Mouse (Mus musculus): ENCODE data around the gene Irf4. TPM values are rescaled to one million over a fixed set of nuclear protein-coding genes. Genes with fewer than 3 reads are reported as not detected.

Irf4 gene
- polyA plus RNA-seq, 1 experiment from 2014 or later = 0.02 TPM

- no peak overlapping the region for H3K27ac ChIP-seq
- no peak overlapping the region for H3K4me2 ChIP-seq
- no peaks in the 10 kb centered on the region for H3K9me3 ChIP-seq (replicated peaks)
- H3K4me3 ChIP-seq (replicated peaks) = no peak overlapping the region
- ATAC-seq (ENCODE audit: low read depth) = no peak
- H3K27me3 ChIP-seq = no peaks in the 10 kb centered on the region
- H3K9ac ChIP-seq = no peak overlapping the region
- no peaks in the 10 kb centered on the region for H3K4me1 ChIP-seq (replicated peaks)
- 48% methylated on average over 5 of the region's 5 CpGs for WGBS (ENCODE audit: insufficient replicate concordance)
- H3K36me3 ChIP-seq = no peaks in the 10 kb centered on the region
- no peak for DNase-seq
Measured at GRCm38 (mm10) chr13:30723258-30723657, 25.8 kb upstream of the Irf4 start.

- H3K9me3 ChIP-seq (replicated peaks) = no peaks in the 10 kb centered on the region
- H3K27ac ChIP-seq = no peak overlapping the region
- ATAC-seq (ENCODE audit: low read depth) = no peak
- 47% methylated on average over 8 of the region's 8 CpGs for WGBS (ENCODE audit: insufficient replicate concordance)
- H3K27me3 ChIP-seq = no peaks in the 10 kb centered on the region
- no peak overlapping the region for H3K4me2 ChIP-seq
- H3K4me3 ChIP-seq (replicated peaks) = no peak overlapping the region
- no peaks in the 10 kb centered on the region for H3K36me3 ChIP-seq
- DNase-seq = no peak
- H3K4me1 ChIP-seq (replicated peaks) = no peaks in the 10 kb centered on the region
- H3K9ac ChIP-seq = no peak overlapping the region
Measured at GRCm38 (mm10) chr13:30723858-30724257, 25.2 kb upstream of the Irf4 start.

- H3K4me3 ChIP-seq (replicated peaks) = no peak overlapping the region
- DNase-seq (no peak), ATAC-seq (ENCODE audit: low read depth) (no peak)
- no peaks in the 10 kb centered on the region for H3K27me3 ChIP-seq
- no peak overlapping the region for H3K4me2 ChIP-seq
- 32% methylated on average over 7 of the region's 7 CpGs for WGBS (ENCODE audit: insufficient replicate concordance)
- no peak overlapping the region for H3K9ac ChIP-seq
- H3K9me3 ChIP-seq (replicated peaks) = no peaks in the 10 kb centered on the region
- H3K36me3 ChIP-seq = no peaks in the 10 kb centered on the region
- H3K27ac ChIP-seq = no peak overlapping the region
- H3K4me1 ChIP-seq (replicated peaks) = no peaks in the 10 kb centered on the region
Measured at GRCm38 (mm10) chr13:30724691-30725271, 24.2 kb upstream of the Irf4 start.

GRCm38 (mm10) chr13:30726879-30727278, 22.1 kb upstream of the Irf4 start:
- no peak for ATAC-seq (ENCODE audit: low read depth)
- 67% methylated on average over 4 of the region's 4 CpGs for WGBS (ENCODE audit: insufficient replicate concordance)

GRCm38 (mm10) chr13:30728155-30728554, 20.9 kb upstream of the Irf4 start:
- Histone ChIP-seq H3K4me3 (replicated peaks) (no peak overlapping the region), H3K36me3 (no peaks in the 10 kb centered on the region), H3K27ac (no peak overlapping the region), H3K4me1 (replicated peaks) (no peaks in the 10 kb centered on the region), H3K9me3 (replicated peaks) (no peaks in the 10 kb centered on the region), H3K27me3 (no peaks in the 10 kb centered on the region), H3K9ac (no peak overlapping the region), H3K4me2 (no peak overlapping the region)
- 70% methylated on average over 7 of the region's 7 CpGs for WGBS (ENCODE audit: insufficient replicate concordance)
- DNase-seq (no peak), ATAC-seq (ENCODE audit: low read depth) (no peak)

More at GRCm38 (mm10) chr13:30726879-30727278, 22.1 kb upstream of the Irf4 start:
- H3K4me1 ChIP-seq (replicated peaks) = no peaks in the 10 kb centered on the region
- no peak overlapping the region for H3K9ac ChIP-seq
- H3K27ac ChIP-seq = no peak overlapping the region
- no peaks in the 10 kb centered on the region for H3K9me3 ChIP-seq (replicated peaks)
- no peaks in the 10 kb centered on the region for H3K27me3 ChIP-seq
- DNase-seq = no peak
- no peaks in the 10 kb centered on the region for H3K36me3 ChIP-seq
- no peak overlapping the region for H3K4me3 ChIP-seq (replicated peaks)
- H3K4me2 ChIP-seq = no peak overlapping the region

GRCm38 (mm10) chr13:30729245-30729644, 19.8 kb upstream of the Irf4 start:
- Histone ChIP-seq H3K36me3 (no peaks in the 10 kb centered on the region), H3K27ac (no peak overlapping the region), H3K4me1 (replicated peaks) (no peaks in the 10 kb centered on the region), H3K4me2 (no peak overlapping the region), H3K27me3 (no peaks in the 10 kb centered on the region), H3K4me3 (replicated peaks) (no peak overlapping the region), H3K9ac (no peak overlapping the region), H3K9me3 (replicated peaks) (no peaks in the 10 kb centered on the region)
- DNase-seq = no peak
- no peak for ATAC-seq (ENCODE audit: low read depth)
- WGBS (ENCODE audit: insufficient replicate concordance) = 49% methylated on average over 6 of the region's 6 CpGs

GRCm38 (mm10) chr13:30730104-30730793, 18.8 kb upstream of the Irf4 start:
- WGBS (ENCODE audit: insufficient replicate concordance) = 64% methylated on average over 15 of the region's 15 CpGs
- Histone ChIP-seq H3K4me3 (replicated peaks) (no peak overlapping the region), H3K36me3 (no peaks in the 10 kb centered on the region), H3K4me2 (no peak overlapping the region), H3K4me1 (replicated peaks) (no peaks in the 10 kb centered on the region), H3K9me3 (replicated peaks) (no peaks in the 10 kb centered on the region), H3K27ac (no peak overlapping the region), H3K27me3 (no peaks in the 10 kb centered on the region), H3K9ac (no peak overlapping the region)
- DNase-seq (no peak), ATAC-seq (ENCODE audit: low read depth) (no peak)

- Histone ChIP-seq H3K27me3 (no peaks in the 10 kb centered on the region), H3K36me3 (no peaks in the 10 kb centered on the region), H3K4me1 (replicated peaks) (no peaks in the 10 kb centered on the region), H3K9ac (no peak overlapping the region), H3K4me2 (no peak overlapping the region), H3K27ac (no peak overlapping the region), H3K4me3 (replicated peaks) (no peak overlapping the region), H3K9me3 (replicated peaks) (no peaks in the 10 kb centered on the region)
- ATAC-seq (ENCODE audit: low read depth) = no peak
- 66% methylated on average over 11 of the region's 11 CpGs for WGBS (ENCODE audit: insufficient replicate concordance)
- no peak for DNase-seq
Measured at GRCm38 (mm10) chr13:30732709-30733445, 16.1 kb upstream of the Irf4 start.

- Histone ChIP-seq H3K27ac (no peak overlapping the region), H3K4me1 (replicated peaks) (no peaks in the 10 kb centered on the region), H3K4me2 (no peak overlapping the region), H3K36me3 (no peaks in the 10 kb centered on the region), H3K4me3 (replicated peaks) (no peak overlapping the region), H3K9me3 (replicated peaks) (no peaks in the 10 kb centered on the region), H3K9ac (no peak overlapping the region), H3K27me3 (no peaks in the 10 kb centered on the region)
- DNase-seq = no peak
- ATAC-seq (ENCODE audit: low read depth) = no peak
- 61% methylated on average over 5 of the region's 5 CpGs for WGBS (ENCODE audit: insufficient replicate concordance)
Measured at GRCm38 (mm10) chr13:30736721-30737120, 12.3 kb upstream of the Irf4 start.

- no peaks in the 10 kb centered on the region for H3K4me1 ChIP-seq (replicated peaks)
- H3K27ac ChIP-seq = no peak overlapping the region
- no peak overlapping the region for H3K4me2 ChIP-seq
- no peak overlapping the region for H3K4me3 ChIP-seq (replicated peaks)
- 53% methylated on average over 2 of the region's 2 CpGs for WGBS (ENCODE audit: insufficient replicate concordance)
- no peak for ATAC-seq (ENCODE audit: low read depth)
- no peak for DNase-seq
- no peaks in the 10 kb centered on the region for H3K36me3 ChIP-seq
- H3K27me3 ChIP-seq = no peaks in the 10 kb centered on the region
- no peaks in the 10 kb centered on the region for H3K9me3 ChIP-seq (replicated peaks)
- no peak overlapping the region for H3K9ac ChIP-seq
Measured at GRCm38 (mm10) chr13:30737257-30737656, 11.8 kb upstream of the Irf4 start.

GRCm38 (mm10) chr13:30738310-30738840, 10.7 kb upstream of the Irf4 start:
- Histone ChIP-seq H3K27ac (no peak overlapping the region), H3K4me2 (no peak overlapping the region), H3K36me3 (no peaks in the 10 kb centered on the region), H3K9me3 (replicated peaks) (no peaks in the 10 kb centered on the region), H3K4me1 (replicated peaks) (no peaks in the 10 kb centered on the region), H3K9ac (no peak overlapping the region), H3K27me3 (no peaks in the 10 kb centered on the region), H3K4me3 (replicated peaks) (no peak overlapping the region)
- DNase-seq (no peak), ATAC-seq (ENCODE audit: low read depth) (no peak)
- 45% methylated on average over 4 of the region's 4 CpGs for WGBS (ENCODE audit: insufficient replicate concordance)

All from liver, embryonic 13.5 days (tissue).